Mouse (Mus musculus) kidney, postnatal 4 days (tissue): ENCODE measurements around the gene Slc22a27.
"Not testable (repeated sequence)": the region's sequence is repeated elsewhere in the genome, so short reads cannot be mapped to it uniquely, and the experiment has no call there.

Source experiments
- DNase-seq, 2 experiments: peaks; one replicate each; pipeline ENCODE4 v3.0.0; 2021; ENCODE audit warnings: mixed read lengths in 2 of 2

Gene Slc22a27

GRCm38 (mm10) chr19:7965927-7966326, at the start of gene Slc22a27:
Gene Slc22a27, minus strand, starts transcription at chr19:7966027.
- DNase-seq: not testable (repeated sequence)

DNA sequence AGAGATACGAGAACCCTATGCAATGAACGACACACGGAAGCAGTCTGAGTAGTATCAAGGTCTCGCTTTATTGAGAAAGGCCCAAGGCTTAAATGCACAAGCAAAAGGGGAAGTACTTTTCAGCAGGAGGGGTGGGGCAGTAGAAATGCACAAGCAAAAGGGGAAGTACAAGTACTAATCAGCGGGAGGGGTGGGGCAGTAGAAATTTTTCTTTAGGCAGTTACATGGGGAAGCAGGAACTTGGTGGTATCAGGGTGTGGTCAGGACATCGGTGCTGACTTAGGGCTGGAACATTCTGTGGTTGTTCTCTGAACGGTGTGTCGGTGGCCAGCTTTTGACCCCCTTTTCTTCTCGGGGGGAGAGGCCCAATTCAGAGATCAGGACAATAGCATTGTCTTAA, 45.8 kb upstream of the Slc22a27 start:
- DNase-seq: not testable (repeated sequence)

DNA sequence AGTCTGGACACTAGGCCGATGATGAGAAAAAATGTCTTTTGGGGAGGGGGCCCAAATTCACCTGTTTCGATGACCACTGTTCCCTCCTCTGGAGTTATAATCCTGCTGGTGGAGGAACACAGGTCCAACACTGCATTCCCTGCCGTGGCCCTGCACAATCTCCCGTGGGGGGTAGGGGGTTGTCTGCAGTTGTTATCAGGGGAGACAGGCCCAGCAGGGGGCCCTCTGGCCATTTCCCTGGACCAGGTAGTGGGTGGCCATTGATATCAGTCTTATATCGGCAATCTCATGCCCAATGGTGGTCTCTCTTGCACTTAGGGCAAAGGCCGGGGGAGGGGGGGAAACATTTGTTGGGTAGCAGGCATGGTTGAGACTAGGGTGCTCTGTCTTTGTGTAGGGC, 43.3 kb upstream of the Slc22a27 start:
- not testable (repeated sequence) for DNase-seq

DNA sequence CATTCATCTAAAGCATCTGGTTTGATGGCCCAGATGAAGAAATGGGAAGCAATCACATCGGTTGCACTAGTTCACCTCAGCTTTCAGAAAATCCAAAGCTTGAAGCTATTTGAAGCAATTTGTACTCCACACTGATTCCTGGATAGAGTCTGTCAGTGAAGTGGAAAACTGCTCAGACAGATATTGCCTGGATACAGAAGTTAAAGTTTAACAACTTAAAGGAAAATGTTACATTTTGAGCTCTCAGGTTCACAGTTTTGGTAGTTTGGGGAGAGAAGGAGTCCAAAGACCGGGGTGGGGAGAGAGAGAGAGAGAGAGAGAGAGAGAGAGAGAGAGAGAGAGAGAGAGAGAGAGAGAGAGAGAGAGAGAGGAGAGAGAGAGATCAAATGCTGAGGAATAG, 2.9 kb upstream of the Slc22a27 start:
- DNase-seq: peak in 1 of 2 experiments; percentile 1

DNA sequence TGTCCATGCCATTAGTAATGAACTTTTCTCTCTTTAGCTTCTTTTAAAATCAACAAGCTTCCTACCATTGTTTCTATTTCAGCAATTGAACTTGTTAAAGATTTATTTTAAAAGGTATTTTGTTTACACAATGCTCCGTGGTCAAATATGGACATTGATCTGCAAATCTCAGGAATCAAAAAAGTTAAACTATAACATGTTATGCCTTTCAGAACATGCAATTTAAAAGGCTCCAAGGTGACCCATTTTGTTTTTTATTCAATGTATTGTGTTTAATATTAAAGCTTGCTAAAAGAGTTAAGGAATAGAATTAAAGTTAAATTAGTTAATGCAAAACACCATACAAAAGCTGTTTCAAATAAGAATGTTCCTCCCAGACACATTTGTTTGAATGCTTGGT, 723 bp upstream of the Slc22a27 start:
- DNase-seq: not testable (repeated sequence)

- peak in 1 of 2 experiments; percentile 1 for DNase-seq
These were observed 26.4 kb downstream of the Slc22a27 start for GRCm38 (mm10) chr19:7939391-7939790.

- DNase-seq: no peak
These were observed 89.2 kb downstream of the Slc22a27 start for GRCm38 (mm10) chr19:7876626-7877025.

DNA sequence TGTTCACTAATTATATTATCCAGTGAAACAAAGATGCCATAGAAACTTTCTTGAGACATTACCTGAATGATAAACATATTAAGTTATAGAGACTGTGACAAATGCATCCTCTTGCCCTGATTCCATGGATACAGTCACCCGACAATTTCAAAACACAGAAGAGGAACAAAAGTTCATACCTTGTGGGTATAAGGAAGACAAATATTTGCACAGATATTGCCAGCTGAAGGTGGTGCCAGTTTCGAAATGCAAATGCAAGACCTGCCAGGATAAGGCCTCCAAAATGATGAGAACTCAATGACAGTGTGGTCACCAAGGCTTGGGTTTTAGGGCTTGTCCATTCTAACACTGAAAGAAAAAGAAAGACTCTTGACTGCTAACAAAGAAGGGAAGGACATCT, 136.0 kb downstream of the Slc22a27 start:
- DNase-seq: no peak
